Mouse (Mus musculus) spleen, postnatal 14 days (tissue): ENCODE measurements at regions not wholly inside any gene's neighbourhood (a gene's known extent, or its start where the extent isn't known, plus 50 kb on each side); places are given as distances from the start of the nearest gene placed in this dataset.

Experiments
- DNase-seq, 2 experiments: peaks; one replicate each; pipeline ENCODE4 v3.0.0; 2021 to 2022; ENCODE audit warnings: low spot score in 2 of 2

DNA sequence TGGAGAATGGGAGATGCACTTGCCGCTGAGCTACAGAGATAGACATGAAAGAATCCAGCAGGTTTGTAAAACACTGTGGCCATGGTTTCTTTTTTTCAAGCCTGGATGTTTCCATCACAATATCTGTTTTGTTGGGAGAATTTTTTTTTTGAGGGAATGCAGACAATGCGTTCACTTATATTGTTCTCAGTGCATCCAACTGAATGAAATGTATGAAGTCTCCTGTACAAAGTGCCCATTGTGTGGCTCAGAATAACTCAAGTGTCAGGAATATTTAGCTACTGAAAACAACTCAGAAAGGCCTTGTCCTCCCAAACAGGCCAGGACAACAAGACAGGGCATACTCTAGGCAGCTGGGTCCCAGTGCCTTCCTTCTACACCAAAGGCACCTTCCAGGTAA lies 120.3 kb upstream of the Ado start:
- no peak for DNase-seq

DNA sequence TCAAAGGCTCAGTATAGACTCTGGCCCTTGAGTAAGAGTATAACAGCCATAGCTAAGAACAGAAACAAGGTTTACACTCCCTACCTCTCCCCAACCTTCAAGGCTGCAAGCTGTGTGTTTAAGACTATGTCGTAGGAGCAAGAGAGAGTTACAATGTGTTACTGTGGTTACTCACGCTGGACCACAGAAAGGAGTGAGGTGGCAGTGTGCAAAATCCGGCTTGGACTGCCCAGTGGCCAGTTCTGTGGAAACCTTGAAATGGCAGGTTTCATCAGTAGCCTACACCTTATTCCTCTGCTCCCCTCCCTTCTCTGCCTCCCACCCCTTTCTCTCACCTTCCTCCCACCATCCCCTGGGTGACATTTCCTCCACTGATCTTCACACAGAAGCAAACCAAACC lies 114.3 kb upstream of the Ado start:
- DNase-seq: no peak

DNA sequence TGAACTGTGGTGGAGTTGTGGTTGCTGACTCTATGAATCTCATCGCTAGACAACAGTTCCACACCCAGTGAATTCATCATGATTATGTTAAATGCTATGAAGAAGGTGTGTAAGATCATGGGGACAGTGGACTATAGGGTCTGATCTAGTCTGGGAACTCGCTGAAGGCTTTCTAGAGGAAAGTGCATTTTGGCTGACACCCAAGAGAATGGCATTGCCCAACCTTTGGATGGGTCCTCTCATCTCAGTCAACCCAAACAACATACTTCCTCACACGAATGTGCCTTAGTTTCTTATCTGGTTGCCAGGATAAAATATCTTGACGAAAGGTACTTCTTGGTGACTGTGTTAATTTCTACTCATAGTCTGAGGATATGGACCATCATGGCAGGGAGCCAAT lies 112.9 kb upstream of the Ado start:
- DNase-seq: no peak

DNA sequence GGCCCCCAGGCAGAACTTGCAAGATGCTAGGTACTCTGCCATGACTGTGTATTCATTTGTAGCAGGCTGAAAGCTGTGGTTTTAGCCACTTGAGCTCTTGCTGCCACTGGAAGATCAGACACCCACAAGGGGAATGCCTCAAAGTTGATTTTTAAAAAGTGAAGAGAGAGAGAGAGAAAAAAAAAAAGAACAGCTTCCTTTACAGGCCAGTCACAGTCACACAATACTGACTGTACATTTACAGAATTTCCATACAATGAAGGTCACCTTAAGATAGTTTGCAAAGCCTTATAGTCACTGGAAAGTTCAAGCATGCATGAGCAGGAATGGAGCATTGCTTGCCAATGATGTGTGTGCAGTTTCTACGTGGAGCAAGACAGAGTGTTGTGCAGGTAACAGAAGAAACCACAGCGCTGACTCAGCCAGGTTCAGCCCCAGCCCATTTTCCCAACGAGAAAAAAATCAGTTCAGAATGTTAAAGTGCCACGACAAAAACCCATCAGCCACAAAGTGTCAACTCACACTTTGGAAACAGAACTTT lies 109.3 kb upstream of the Ado start:
- DNase-seq: no peak

DNA sequence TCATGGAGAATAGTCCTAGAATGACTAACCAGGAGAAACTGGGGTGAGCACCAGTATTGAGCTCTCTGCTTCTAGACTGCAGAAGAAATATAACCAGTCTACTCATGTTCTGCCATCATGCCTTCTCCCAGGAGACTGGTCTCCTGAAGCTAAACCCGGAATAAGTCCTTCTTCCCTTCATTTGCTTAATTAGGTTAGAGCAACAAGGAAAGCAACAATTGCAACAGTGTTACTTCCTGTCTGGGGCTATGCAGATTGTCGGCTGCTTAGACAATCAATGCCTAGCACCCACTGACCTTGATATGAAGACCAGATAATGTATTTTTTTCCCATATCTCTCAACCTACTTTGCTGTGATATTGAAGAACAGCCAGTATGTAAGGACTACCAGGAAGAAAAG lies 108.5 kb upstream of the Ado start:
- DNase-seq: no peak

DNA sequence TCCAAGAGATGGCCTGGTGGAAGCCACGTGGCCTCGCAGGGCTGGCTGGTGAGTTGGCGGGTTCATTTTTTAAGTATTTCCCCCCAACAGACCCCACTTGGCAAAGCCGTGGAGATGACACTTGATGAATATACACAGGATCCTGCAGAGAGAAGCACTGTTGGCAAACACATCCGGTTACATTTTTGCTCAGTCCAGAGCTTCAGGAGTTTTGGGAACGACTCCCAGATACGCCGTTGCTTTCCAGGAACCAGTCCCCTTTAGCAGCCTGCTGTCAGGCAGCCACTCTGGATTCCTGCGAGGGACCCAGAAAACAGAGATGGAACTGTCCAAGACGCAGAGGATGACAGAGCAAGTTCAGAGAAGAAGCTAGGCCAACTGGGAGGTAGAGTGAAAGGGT lies 105.8 kb upstream of the Ado start:
- DNase-seq: no peak

DNA sequence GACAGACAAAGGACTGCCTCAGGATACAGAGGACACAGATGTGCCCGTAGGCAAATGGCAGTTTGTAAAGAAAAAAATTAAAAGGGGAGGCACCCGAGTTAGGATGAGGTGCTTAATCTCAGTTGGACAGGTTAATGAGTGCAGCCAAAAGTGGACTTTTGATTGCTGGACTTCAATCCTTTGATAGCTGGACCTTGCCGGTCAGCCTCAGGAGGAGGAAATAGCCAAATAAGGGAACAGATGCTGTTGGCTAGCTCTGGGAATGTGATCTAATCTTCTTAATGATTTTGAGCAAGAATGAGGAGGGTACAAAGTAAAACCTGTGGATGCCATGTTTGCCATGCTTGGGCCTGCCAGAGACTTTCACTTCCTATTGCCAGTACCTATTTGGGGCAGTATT lies 103.5 kb upstream of the Ado start:
- no peak for DNase-seq

DNA sequence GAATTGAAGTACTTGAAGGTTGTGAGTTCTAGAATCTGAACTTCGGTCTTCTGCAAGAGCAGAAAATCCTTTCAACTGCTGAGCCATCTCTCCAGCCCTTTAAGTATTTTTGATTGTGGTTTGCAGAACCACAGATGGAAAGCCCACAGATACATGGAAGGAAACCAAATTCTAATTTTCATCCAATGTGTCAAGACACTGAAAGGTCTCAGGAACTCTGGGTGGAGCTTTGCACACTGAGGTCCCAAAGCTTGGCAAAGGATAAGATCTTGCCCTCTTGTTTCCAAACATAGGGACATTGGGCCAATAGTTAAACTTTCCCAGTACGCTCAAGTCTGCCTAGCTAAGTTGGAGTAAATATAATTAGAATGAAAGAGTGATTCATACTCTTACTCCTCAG lies 102.6 kb upstream of the Ado start:
- DNase-seq: no peak

DNA sequence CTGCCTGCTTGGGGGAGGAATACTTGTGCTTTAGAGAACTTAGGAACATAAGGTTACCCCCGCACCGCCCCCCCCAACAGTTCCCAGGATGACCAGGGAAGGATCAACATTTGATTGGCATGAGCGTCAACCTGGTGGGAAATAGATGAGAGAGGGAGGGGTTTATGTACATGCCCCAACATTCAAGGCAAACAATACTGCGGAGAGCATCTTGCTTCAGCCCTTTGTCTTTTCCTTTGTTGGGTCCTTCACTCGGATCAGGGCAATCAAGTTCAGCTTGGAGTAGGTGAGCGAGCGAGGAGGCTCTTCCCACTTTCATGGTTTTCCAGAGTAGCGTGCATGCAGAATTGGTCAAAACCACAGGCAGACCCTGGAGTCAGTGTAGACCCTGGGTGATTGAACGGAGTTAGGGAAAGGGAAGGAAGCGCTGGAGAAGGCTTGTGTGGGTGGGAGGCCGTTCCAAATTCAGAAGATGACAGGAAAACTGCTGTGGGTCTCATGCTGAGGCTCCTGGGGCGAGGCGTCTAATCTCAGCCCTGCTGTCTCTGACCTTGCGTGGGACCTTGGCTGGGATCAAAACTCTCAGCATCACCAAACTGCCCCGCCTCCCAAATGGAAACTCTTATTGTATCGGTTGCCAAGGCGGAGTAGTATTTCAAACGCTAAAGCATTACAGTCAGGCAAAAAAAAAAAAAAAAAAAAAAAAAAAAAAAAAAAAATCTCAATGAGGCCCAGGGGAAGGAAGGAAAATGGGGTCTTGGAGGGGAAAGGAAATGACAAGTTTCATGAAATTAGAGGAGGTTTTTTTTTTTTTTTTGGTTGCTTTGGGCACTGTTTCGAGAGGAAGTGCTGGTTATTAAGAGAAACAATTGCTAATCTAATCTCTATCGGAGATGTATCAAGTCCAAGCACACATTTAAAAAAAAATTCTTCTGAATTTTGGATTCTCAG lies 99.3 kb upstream of the Ado start:
- no peak for DNase-seq

DNA sequence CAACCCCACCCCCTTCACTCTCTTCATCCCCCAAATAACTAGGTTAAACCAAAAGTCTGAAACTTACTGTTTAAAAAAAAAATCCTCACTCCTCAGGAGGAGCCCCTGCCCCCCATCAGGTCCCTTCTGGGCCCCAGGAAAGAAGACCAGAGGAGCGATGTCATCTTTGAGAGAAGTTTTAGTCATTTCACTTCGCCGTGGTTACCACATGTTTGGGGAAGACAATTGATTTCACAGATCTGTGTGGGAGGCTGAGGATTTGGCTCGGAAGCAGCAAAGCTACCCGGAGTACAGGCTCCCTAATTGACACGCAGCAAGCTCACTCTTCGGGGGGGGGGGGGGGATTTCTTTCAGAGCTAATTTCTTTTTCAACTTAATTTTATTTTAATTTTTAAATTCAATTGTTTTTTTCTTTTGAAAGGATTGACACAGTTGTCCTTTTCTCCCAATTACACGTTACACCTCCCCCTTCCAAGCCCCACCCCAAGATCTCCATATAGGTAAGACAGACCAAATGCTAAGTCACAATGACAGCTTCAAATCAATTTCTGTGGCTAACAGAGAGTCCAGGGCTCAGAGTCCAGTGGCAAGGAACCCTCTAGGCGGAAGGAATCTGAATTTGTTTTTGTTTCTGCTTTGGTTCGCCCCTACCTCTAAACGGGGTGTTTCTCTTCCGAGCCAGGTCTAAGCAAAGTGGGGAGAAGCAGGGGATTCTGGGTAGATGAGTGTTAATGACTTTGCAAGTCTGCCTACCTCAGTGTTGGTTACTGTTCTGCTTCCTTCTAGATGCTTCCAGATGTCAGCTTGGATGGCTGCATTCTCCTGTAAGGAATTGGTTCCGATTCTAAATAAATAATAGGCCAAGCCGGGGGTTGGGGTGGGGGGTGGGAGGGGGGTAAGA lies 98.2 kb upstream of the Ado start:
- peak in 1 of 2 experiments; percentile 12 for DNase-seq

DNA sequence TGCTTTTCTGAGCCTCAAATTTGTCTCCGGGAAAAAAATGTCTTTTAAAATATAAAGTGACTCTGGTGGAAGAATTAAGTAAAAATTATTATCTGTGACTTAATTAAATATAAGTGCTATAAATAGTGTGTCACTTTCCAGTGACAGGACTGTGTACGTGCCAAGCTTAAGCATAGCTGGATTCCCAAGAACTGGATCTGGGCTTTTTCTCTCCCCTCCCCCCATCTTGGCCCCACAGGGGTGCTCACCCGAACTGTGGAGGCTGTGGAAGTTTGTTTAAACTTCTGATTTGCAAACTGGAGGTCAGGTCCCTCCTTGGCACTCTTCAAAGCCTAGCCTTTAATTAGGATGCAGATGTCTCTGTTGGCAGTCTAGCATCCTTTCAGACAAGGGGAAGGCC lies 97.1 kb upstream of the Ado start:
- no peak for DNase-seq

DNA sequence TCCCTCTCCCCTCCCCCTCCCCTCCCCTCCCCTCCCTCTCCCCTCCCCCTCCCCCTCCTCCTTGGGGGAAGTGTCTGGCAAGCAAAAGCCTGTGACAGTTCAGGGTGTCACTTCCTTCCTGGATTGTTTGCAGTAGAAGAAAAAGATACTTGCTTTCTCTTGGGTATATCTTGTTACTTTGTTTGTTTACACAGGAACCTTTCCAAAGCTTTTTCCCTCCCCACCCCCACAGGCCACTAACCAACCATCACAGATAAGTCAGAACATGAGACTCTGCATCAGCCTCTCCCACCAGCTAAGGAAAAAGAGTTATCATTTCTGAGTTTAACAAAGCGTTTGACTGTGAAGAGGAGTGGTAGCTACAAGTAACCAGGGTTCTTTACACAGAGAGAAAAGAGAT lies 95.5 kb upstream of the Ado start:
- no peak for DNase-seq

DNA sequence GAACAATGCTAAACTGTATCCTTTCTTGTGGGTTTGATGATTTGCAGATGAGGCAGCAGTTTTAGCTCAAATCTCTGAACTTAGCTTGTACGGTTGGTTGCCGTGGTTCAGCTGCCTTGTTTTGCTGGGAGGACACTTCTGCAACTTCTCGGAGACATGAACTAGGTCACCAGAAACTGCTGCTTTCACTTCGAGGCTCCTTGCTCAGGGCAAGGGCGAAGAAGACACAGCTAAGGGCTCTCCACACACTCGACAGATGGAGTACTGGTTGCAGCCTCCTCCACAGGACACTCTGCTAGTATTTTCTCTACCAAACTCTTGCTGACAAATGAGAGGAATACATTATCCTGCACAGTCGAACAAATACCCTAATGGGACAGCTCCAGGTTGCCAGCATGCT lies 94.9 kb upstream of the Ado start:
- DNase-seq: no peak

DNA sequence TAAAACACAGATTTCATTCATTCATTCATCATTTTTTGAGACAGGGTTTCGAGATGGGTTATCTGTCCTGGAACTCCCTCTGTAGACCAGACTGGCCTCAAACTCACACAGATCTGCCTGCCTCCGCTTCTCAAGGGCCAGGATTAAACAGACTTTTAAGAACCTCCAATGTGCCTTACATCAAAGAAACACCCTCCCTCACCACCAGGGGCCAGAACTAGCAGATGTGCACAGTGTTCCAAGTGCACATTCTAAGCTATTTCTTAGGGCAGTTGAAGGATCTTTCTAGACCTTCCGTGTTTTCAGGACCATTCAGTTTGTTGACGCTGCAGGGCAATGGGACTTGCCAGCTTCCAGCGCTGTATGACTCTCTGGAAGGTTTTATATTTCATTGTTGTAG lies 88.6 kb upstream of the Ado start:
- peak in 1 of 2 experiments; percentile 17 for DNase-seq

DNA sequence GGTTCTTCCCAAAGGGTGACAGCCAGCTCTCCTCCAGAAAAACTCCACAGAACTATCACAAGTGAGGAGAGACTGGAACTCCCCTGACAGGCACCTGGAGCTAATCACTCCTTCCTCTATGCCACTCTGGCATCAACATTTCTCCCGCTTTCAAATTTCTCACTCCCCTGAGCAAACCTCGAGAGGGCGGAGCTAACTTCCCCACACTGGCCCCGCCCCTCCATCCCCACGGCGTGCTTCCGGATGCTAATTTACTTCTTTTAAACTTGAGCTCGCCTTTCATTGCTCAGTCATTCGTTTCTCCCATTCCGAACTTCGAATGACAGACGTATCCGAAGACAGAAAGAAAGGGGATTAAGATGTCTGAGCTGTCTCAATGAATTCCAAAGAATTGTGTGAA lies 87.8 kb upstream of the Ado start:
- DNase-seq: peak; percentile 37 to 40

DNA sequence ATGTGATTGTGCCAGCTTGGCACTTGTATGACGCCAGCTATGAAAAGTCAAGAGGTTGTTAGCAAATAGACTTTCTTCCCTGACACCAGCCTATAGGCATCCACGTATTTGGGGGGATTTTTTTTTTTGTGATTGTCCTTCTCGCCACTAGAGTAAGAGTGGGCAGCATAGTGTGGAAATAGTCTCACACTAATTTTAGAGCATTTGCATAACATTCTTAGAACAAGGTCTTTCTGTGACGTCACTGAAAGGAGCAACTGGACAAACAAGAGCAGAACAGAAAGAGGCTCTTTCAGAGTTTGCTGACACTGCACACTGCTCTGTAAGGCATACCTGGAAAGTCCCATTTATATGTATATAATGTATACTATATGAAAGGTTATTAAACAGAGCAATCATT lies 86.0 kb upstream of the Ado start:
- DNase-seq: no peak

DNA sequence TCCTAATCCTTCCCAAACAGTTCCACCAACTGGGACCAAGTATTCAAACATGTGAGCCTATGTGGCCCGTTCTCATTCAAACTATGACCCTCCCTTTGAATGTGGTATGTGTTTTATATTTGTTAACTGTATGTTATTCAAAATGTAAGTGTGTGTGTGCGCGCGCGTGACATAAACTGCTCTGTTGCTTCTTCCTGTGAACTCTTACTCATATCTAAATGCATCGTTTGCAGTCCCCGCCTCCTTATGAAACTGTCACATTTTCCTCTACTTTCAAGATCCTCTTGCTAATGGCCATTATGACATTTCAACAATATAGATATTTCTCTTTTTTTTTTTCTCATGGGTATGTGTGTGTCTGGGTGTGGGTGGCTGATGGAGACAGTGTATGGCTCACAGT lies 84.3 kb upstream of the Ado start:
- no peak for DNase-seq

DNA sequence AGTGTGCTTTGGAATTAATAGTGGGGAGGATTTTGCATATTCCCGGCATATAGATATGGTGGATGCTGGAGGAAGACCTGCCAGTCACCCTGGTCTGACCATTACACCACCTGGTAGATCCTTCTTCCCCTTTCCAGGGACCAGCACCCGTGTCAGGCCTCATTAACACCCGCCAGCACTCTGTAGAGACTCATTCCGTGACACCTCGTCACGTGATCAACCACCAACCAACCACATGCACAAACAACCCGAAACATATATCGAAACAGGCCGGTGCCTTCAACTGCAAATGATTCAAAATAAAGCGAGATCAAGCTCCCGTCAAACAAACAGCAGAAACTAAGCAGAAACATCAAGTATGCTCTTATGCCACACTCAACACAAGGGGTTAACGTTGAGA lies 74.6 kb upstream of the Ado start:
- DNase-seq: no peak

DNA sequence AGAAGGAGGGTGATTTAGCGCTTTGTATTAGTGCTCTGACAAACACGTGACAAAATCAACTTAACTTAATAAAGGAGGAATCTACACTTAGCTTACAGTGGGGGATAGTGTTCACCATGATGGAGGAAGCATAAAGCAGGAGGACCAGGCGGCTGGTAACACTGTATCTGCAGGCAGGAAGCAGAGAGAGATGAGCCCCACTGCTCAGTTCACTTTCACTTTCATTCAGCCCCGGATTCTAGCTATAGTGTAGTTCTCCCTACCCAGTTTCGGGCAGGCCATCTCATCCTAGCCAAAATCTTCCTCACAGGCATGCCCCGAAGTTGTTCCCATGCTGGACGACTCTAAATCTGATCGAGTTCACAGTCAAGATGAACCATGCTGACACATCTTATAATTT lies 71.3 kb upstream of the Ado start:
- no peak for DNase-seq

DNA sequence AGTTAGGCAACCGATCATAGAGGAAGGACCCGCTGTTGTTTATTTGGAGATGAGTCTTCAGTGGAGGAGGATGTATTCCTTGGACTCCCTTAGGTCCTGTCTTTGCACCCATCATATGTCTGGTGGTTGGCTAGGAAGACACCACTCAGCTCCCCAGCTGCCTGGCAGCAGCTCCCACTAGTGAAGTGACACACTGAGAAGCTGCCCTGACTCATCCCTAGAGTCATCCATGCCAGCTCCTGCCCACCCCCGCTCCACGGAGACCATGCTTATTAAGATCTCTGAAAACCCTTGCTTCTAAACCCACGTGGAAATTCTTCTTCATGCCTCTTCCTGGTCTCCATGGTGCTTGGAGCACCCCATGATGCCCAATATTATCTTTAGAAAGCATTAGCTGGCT lies 69.4 kb upstream of the Ado start:
- no peak for DNase-seq

DNA sequence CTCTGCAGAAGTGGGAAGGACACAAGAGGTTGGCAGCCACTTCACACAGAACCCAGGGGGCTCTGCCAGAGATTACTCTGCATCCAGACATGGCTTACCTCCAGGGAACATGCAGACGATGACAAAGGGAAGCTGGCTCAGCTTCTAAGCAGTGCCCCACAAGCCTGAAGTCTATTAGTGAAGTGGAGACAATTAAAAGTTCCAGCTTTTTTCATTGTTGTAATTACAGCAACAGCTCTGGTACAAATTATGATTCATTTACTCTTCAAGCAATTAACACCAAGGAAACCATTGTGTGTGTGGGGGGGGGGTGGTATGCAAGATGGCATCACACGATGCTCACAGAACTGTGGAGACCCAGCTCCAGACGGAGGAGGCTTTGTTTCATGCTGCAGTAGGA lies 66.3 kb upstream of the Ado start:
- no peak for DNase-seq

DNA sequence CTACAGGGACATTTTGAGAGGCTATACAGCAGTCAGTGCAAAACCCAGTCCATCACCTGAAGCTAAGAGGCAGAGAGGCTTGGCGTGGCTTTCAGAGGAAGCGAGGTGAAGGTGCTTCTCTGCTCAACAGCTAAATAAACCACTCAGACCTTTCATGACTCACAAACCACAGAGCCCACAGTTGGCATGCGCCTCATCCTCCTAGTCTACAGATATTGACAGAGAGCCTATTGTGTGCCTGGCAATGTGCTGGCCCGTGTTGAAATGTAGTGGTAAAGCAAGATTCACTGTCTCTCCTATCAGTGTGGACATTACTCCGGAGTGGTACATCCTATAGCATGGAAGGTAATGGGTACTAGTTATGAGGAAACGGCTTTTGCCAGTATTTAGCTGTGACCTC lies 61.9 kb upstream of the Ado start:
- DNase-seq: no peak

DNA sequence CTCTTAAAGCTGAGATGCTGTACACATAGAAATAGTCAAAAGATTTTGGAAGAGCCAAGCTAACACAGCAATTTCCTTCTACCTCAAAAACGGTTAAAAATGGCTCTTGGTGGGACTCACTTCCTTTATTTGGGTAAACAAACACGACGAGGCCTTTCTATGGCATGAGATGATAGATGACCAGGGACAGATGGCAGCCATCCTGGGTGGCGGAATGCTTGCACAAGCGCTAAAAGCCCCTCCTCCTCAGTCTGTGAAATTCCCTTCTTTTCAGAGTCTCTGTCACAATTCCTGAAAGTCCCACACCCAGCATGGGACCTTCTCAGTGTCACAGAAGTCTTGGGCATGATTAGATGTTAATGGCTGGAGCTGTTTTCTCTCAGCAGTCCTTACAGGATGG lies 59.3 kb upstream of the Ado start:
- DNase-seq: no peak
